Mouse (Mus musculus): Measurements from ENCODE around the gene Olfr286. TPM values are rescaled to one million over a fixed set of nuclear protein-coding genes. Genes with fewer than 3 reads are reported as not detected.

The Olfr286 gene
- polyA plus RNA-seq, 1 experiment from 2014 or later = not detected

Other genes with a start within 250 kb of the Olfr286 start
- 94.5 and 94.6 TPM in 2 replicates for gene Col2a1, start 229.8 kb downstream of the Olfr286 start, polyA plus RNA-seq (2014; fragmentation: Nextera tagmentation; extraction: Ambion mirVana)
- gene Pfkm, start 141.9 kb downstream of the Olfr286 start, polyA plus RNA-seq (2014; fragmentation: Nextera tagmentation; extraction: Ambion mirVana) = 36.3 TPM in 2 replicates
- 46.2 and 47.6 TPM in 2 replicates for gene Senp1, start 140.7 kb downstream of the Olfr286 start, polyA plus RNA-seq (2014; fragmentation: Nextera tagmentation; extraction: Ambion mirVana)
- 44.4 and 49.4 TPM in 2 replicates for gene Asb8, start 68.8 kb downstream of the Olfr286 start, polyA plus RNA-seq (2014; fragmentation: Nextera tagmentation; extraction: Ambion mirVana)
- 12.7 TPM in 2 replicates for gene Ccdc184, start 67.3 kb downstream of the Olfr286 start, polyA plus RNA-seq (2014; fragmentation: Nextera tagmentation; extraction: Ambion mirVana)
- gene Olfr288, start 38.9 kb downstream of the Olfr286 start, polyA plus RNA-seq (2014; fragmentation: Nextera tagmentation; extraction: Ambion mirVana) = not detected in 2 replicates
- gene Gm44579, start 13.5 kb downstream of the Olfr286 start, polyA plus RNA-seq (2014; fragmentation: Nextera tagmentation; extraction: Ambion mirVana) = not detected in 2 replicates
- gene Olfr287, start 13.4 kb downstream of the Olfr286 start, polyA plus RNA-seq (2014; fragmentation: Nextera tagmentation; extraction: Ambion mirVana) = not detected in 2 replicates
- gene H1fnt, start 22.8 kb upstream of the Olfr286 start, polyA plus RNA-seq (2014; fragmentation: Nextera tagmentation; extraction: Ambion mirVana) = not detected in 2 replicates
- gene Zfp641, start 61.7 kb upstream of the Olfr286 start, polyA plus RNA-seq (2014; fragmentation: Nextera tagmentation; extraction: Ambion mirVana) = 1.6 and 1.9 TPM in 2 replicates
- not detected in 2 replicates for gene Olfr285, start 82.9 kb upstream of the Olfr286 start, polyA plus RNA-seq (2014; fragmentation: Nextera tagmentation; extraction: Ambion mirVana)
- gene Olfr284, start 106.5 kb upstream of the Olfr286 start, polyA plus RNA-seq (2014; fragmentation: Nextera tagmentation; extraction: Ambion mirVana) = not detected in 2 replicates
- gene Olfr283, start 146.5 kb upstream of the Olfr286 start, polyA plus RNA-seq (2014; fragmentation: Nextera tagmentation; extraction: Ambion mirVana) = not detected in 2 replicates
- not detected in 2 replicates for gene Olfr282, start 196.8 kb upstream of the Olfr286 start, polyA plus RNA-seq (2014; fragmentation: Nextera tagmentation; extraction: Ambion mirVana)
- gene Olfr281, start 218.1 kb upstream of the Olfr286 start, polyA plus RNA-seq (2014; fragmentation: Nextera tagmentation; extraction: Ambion mirVana) = not detected in 2 replicates
- not detected in 2 replicates for gene OR5BS1P, start 235.4 kb upstream of the Olfr286 start, polyA plus RNA-seq (2014; fragmentation: Nextera tagmentation; extraction: Ambion mirVana)
- gene Lalba, start 248.3 kb upstream of the Olfr286 start, polyA plus RNA-seq (2014; fragmentation: Nextera tagmentation; extraction: Ambion mirVana) = not detected in 2 replicates